In the genomic region with DNA sequence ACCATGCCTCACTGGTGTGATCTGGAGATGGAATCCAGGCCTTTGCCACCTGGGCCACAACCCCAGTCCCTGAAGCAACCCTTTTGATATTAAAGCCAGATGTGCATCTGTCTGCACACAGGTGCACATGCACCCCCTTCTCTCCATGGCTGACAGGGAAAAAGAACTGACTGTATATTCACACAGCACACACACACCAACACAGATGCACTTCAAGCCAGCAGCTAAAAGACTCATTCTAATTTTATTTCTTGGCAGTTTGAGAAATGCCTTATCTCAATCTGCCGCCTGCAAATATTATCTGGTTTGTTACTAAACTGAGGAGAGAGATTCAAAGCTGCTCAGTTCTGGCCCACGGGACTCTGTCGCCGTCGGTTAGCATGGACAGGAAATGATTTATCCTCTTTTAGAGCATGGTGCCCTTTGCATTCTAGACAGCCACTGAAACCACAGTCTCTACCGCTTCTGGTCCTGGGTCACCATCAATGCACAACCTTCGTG, we compare ENCODE assay signal across 13 mouse cellular contexts.
DNase-seq lines count a peak whose midpoint lies in the region; ATAC-seq lines count a peak whose summit lies in the region.
"Had no signal": no experiment of that assay in that cellular context is flagged by ENCODE, and none has a peak within 500 bp of the region (broad histone marks: within the 10 kb centered on the region; RNA-seq: fewer than 3 reads in every experiment).

No protein-coding gene starts in this region.

- no peak for DNase-seq in heart, postnatal 14 days
- DNase-seq in thymus, postnatal 25 days = peak; percentile 68
- no peak for DNase-seq in left cerebral cortex, adult 8-10 months (ENCODE audit: low spot score in 2 of 2)
- no peak for DNase-seq in T-cell, adult 2 months (ENCODE audit: low spot score)
- DNase-seq: kidney, adult 9 months; lung, postnatal 36 days had no signal

- no peaks in the 10 kb centered on the region for H3K9me3 ChIP-seq in heart, embryonic 15.5 days (replicated peaks)
- no peaks in the 10 kb centered on the region for H3K9me3 ChIP-seq in liver, embryonic 12.5 days (replicated peaks)
- H3K9me3 ChIP-seq: forebrain, embryonic 10.5 days; G1E had no signal

- peaks cover 35% of the 10 kb centered on the region for H3K4me1 ChIP-seq in heart, embryonic 15.5 days (replicated peaks)
- peaks cover 42% of the 10 kb centered on the region for H3K4me1 ChIP-seq in liver, embryonic 12.5 days
- H3K4me1 ChIP-seq: hindbrain, embryonic 12.5 days had no signal

- H3K4me3 ChIP-seq in heart, embryonic 15.5 days = no peak overlapping the region
- H3K4me3 ChIP-seq in liver, embryonic 12.5 days = no peak overlapping the region
- H3K4me3 ChIP-seq: forebrain, embryonic 10.5 days; hindbrain, embryonic 12.5 days; limb, embryonic 13.5 days had no signal

- H3K27me3 ChIP-seq in heart, embryonic 15.5 days = no peaks in the 10 kb centered on the region
- H3K27me3 ChIP-seq in liver, embryonic 12.5 days (replicated peaks) = no peaks in the 10 kb centered on the region
- H3K27me3 ChIP-seq: hindbrain, embryonic 12.5 days had no signal

- ATAC-seq in heart, embryonic 15.5 days (replicated peaks; ENCODE audit: insufficient number of reproducible peaks, insufficient read depth, low FRiP score, low read depth) = no peak
- ATAC-seq in common myeloid progenitor, adult 5-6 weeks (replicated peaks; ENCODE audit: low read depth, poor library complexity, severe bottlenecking) = peak; percentile 66
- ATAC-seq in liver, embryonic 12.5 days = peak; percentile 40; the same call in 1 of the 2 replicates

- intact Hi-C loops in heart, postnatal 14 days (cut with DNase I) = loop anchor here (5.0 kb wide), 1 partner anchor 52 kb away; no protein-coding TSS in a partner anchor

- H3K4me2 ChIP-seq in heart, embryonic 15.5 days = no peak overlapping the region
- no peak overlapping the region for H3K4me2 ChIP-seq in liver, embryonic 12.5 days
- H3K4me2 ChIP-seq: hindbrain, embryonic 12.5 days; limb, embryonic 13.5 days had no signal

- 18% methylated on average over 7 of the region's 7 CpGs for WGBS in heart, embryonic 15.5 days
- 9% methylated on average over 7 of the region's 7 CpGs for WGBS in liver, embryonic 12.5 days (ENCODE audit: insufficient replicate concordance)

- H3K27ac ChIP-seq in heart, embryonic 15.5 days = peak overlapping the region; percentile 53
- no peak overlapping the region for H3K27ac ChIP-seq in liver, embryonic 12.5 days
- H3K27ac ChIP-seq: forebrain, embryonic 10.5 days; hindbrain, embryonic 12.5 days; limb, embryonic 13.5 days had no signal

- H3K36me3 ChIP-seq in heart, embryonic 15.5 days = peaks cover 9% of the 10 kb centered on the region
- H3K36me3 ChIP-seq in liver, embryonic 12.5 days = peaks cover 21% of the 10 kb centered on the region
- H3K36me3 ChIP-seq: G1E had no signal

- H3K9ac ChIP-seq in heart, embryonic 15.5 days = no peak overlapping the region
- H3K9ac ChIP-seq in liver, embryonic 12.5 days = no peak overlapping the region
- H3K9ac ChIP-seq: hindbrain, embryonic 12.5 days; limb, embryonic 13.5 days had no signal
